Mouse (Mus musculus): ENCODE data around the gene Ocln. TPM values are rescaled to one million over a fixed set of nuclear protein-coding genes. Genes with fewer than 3 reads are reported as not detected.

Gene Ocln
- polyA plus RNA-seq, 1 experiment from 2014 or later = not detected

- H3K36me3 ChIP-seq (ENCODE audit: inconsistent target) = no peaks in the 10 kb centered on the region
- no peak overlapping the region for H3K27ac ChIP-seq
- no peaks in the 10 kb centered on the region for H3K79me2 ChIP-seq (ENCODE audit: inconsistent target)
- 90% methylated on average over 9 of the region's 9 CpGs for WGBS (ENCODE audit: missing documents)
- no peak overlapping the region for H3K4me3 ChIP-seq (ENCODE audit: inconsistent target)
Observed at GRCm38 (mm10) chr13:100559449-100559848, 6.9 kb upstream of the Ocln start.

- no peaks in the 10 kb centered on the region for H3K79me2 ChIP-seq (ENCODE audit: inconsistent target)
- WGBS (ENCODE audit: missing documents) = 83% methylated on average over 4 of the region's 4 CpGs
Observed at GRCm38 (mm10) chr13:100557011-100557410, 4.5 kb upstream of the Ocln start.

GRCm38 (mm10) chr13:100553042-100553437 lies 522 bp upstream of the Ocln start:
- Histone ChIP-seq H3K27ac (no peak overlapping the region), H3K4me3 (ENCODE audit: inconsistent target) (no peak overlapping the region; the same call in 1 of the 2 replicates), H3K79me2 (ENCODE audit: inconsistent target) (no peaks in the 10 kb centered on the region), H3K36me3 (ENCODE audit: inconsistent target) (no peaks in the 10 kb centered on the region)
- WGBS (ENCODE audit: missing documents) = 6% methylated on average over 12 of the region's 12 CpGs

More at GRCm38 (mm10) chr13:100557011-100557410, 4.5 kb upstream of the Ocln start:
- Histone ChIP-seq H3K4me3 (ENCODE audit: inconsistent target) (no peak overlapping the region), H3K36me3 (ENCODE audit: inconsistent target) (no peaks in the 10 kb centered on the region), H3K27ac (no peak overlapping the region)

GRCm38 (mm10) chr13:100552009-100552368 lies 529 bp downstream of the Ocln start:
- H3K79me2 ChIP-seq (ENCODE audit: inconsistent target) = no peaks in the 10 kb centered on the region
- peak overlapping the region; percentile 10; the same call in 1 of the 2 replicates for H3K4me3 ChIP-seq (ENCODE audit: inconsistent target)
- H3K27ac ChIP-seq = no peak overlapping the region
- WGBS (ENCODE audit: missing documents) = under 1% methylated on average over 35 of the region's 35 CpGs
- H3K36me3 ChIP-seq (ENCODE audit: inconsistent target) = no peaks in the 10 kb centered on the region

- Histone ChIP-seq H3K4me3 (ENCODE audit: inconsistent target) (peak overlapping the region; percentile 10; the same call in 1 of the 2 replicates), H3K79me2 (ENCODE audit: inconsistent target) (no peaks in the 10 kb centered on the region), H3K27ac (no peak overlapping the region), H3K36me3 (ENCODE audit: inconsistent target) (no peaks in the 10 kb centered on the region)
- WGBS (ENCODE audit: missing documents) = under 1% methylated on average over 41 of the region's 41 CpGs
Observed at GRCm38 (mm10) chr13:100551371-100552008, 1.0 kb downstream of the Ocln start.

GRCm38 (mm10) chr13:100547269-100547668 lies 5.2 kb downstream of the Ocln start:
- H3K27ac ChIP-seq = no peak overlapping the region
- no peaks in the 10 kb centered on the region for H3K79me2 ChIP-seq (ENCODE audit: inconsistent target)
- H3K4me3 ChIP-seq (ENCODE audit: inconsistent target) = no peak overlapping the region
- WGBS (ENCODE audit: missing documents) = 91% methylated on average over 5 of the region's 5 CpGs
- no peaks in the 10 kb centered on the region for H3K36me3 ChIP-seq (ENCODE audit: inconsistent target)

GRCm38 (mm10) chr13:100545510-100545909 lies 7.0 kb downstream of the Ocln start:
- Histone ChIP-seq H3K79me2 (ENCODE audit: inconsistent target) (no peaks in the 10 kb centered on the region), H3K36me3 (ENCODE audit: inconsistent target) (no peaks in the 10 kb centered on the region), H3K4me3 (ENCODE audit: inconsistent target) (no peak overlapping the region), H3K27ac (no peak overlapping the region)
- 57% methylated on average over 3 of the region's 3 CpGs for WGBS (ENCODE audit: missing documents)

GRCm38 (mm10) chr13:100544220-100544662 lies 8.3 kb downstream of the Ocln start:
- H3K27ac ChIP-seq = no peak overlapping the region
- no peak overlapping the region for H3K4me3 ChIP-seq (ENCODE audit: inconsistent target)
- no peaks in the 10 kb centered on the region for H3K36me3 ChIP-seq (ENCODE audit: inconsistent target)
- H3K79me2 ChIP-seq (ENCODE audit: inconsistent target) = no peaks in the 10 kb centered on the region
- WGBS (ENCODE audit: missing documents) = 69% methylated on average over 4 of the region's 4 CpGs

GRCm38 (mm10) chr13:100543011-100543767 lies 9.3 kb downstream of the Ocln start:
- Histone ChIP-seq H3K4me3 (ENCODE audit: inconsistent target) (no peak overlapping the region), H3K79me2 (ENCODE audit: inconsistent target) (no peaks in the 10 kb centered on the region), H3K27ac (no peak overlapping the region), H3K36me3 (ENCODE audit: inconsistent target) (no peaks in the 10 kb centered on the region)
- 90% methylated on average over 10 of the region's 10 CpGs for WGBS (ENCODE audit: missing documents)

GRCm38 (mm10) chr13:100536149-100536548 lies 16.4 kb downstream of the Ocln start:
- H3K27ac ChIP-seq = no peak overlapping the region
- H3K4me3 ChIP-seq (ENCODE audit: inconsistent target) = no peak overlapping the region
- no peaks in the 10 kb centered on the region for H3K79me2 ChIP-seq (ENCODE audit: inconsistent target)
- no peaks in the 10 kb centered on the region for H3K36me3 ChIP-seq (ENCODE audit: inconsistent target)
- 86% methylated on average over 3 of the region's 3 CpGs for WGBS (ENCODE audit: missing documents)

GRCm38 (mm10) chr13:100532788-100533365 lies 19.6 kb downstream of the Ocln start:
- H3K79me2 ChIP-seq (ENCODE audit: inconsistent target) = no peaks in the 10 kb centered on the region
- WGBS (ENCODE audit: missing documents) = 69% methylated on average over 6 of the region's 6 CpGs
- no peak overlapping the region for H3K4me3 ChIP-seq (ENCODE audit: inconsistent target)
- H3K27ac ChIP-seq = no peak overlapping the region
- H3K36me3 ChIP-seq (ENCODE audit: inconsistent target) = no peaks in the 10 kb centered on the region

- Histone ChIP-seq H3K27ac (no peak overlapping the region), H3K79me2 (ENCODE audit: inconsistent target) (no peaks in the 10 kb centered on the region), H3K36me3 (ENCODE audit: inconsistent target) (no peaks in the 10 kb centered on the region), H3K4me3 (ENCODE audit: inconsistent target) (no peak overlapping the region)
- 74% methylated on average over 6 of the region's 6 CpGs for WGBS (ENCODE audit: missing documents)
Observed at GRCm38 (mm10) chr13:100526649-100527038, 25.9 kb downstream of the Ocln start.

GRCm38 (mm10) chr13:100525935-100526648 lies 26.4 kb downstream of the Ocln start:
- H3K4me3 ChIP-seq (ENCODE audit: inconsistent target) = no peak overlapping the region
- H3K27ac ChIP-seq = no peak overlapping the region
- H3K79me2 ChIP-seq (ENCODE audit: inconsistent target) = no peaks in the 10 kb centered on the region
- no peaks in the 10 kb centered on the region for H3K36me3 ChIP-seq (ENCODE audit: inconsistent target)
- WGBS (ENCODE audit: missing documents) = 88% methylated on average over 6 of the region's 6 CpGs

GRCm38 (mm10) chr13:100524896-100525295 lies 27.6 kb downstream of the Ocln start:
- Histone ChIP-seq H3K27ac (no peak overlapping the region), H3K4me3 (ENCODE audit: inconsistent target) (no peak overlapping the region), H3K36me3 (ENCODE audit: inconsistent target) (no peaks in the 10 kb centered on the region), H3K79me2 (ENCODE audit: inconsistent target) (no peaks in the 10 kb centered on the region)
- 94% methylated on average over 6 of the region's 6 CpGs for WGBS (ENCODE audit: missing documents)
